Mouse (Mus musculus): ENCODE data around the gene Rbm20.

- TF ChIP-seq CTCF (IDR thresholded peaks at IDR 0.05; ENCODE audit: low read depth, low read length) (no peak), POLR2A (IDR thresholded peaks at IDR 0.05; ENCODE audit: borderline replicate concordance, low read depth, low read length) (no peak)
Observed at GRCm38 (mm10) chr19:53862573-53863246, 185.6 kb downstream of the Rbm20 start.

Measured in bone marrow macrophage, adult 2 months (primary cell).